Mouse (Mus musculus) CH12.LX (cell line): ENCODE data around the gene Pex1. TPM values are rescaled to one million over a fixed set of nuclear protein-coding genes. Genes with fewer than 3 reads are reported as not detected.
"Not testable (repeated sequence)": the region's sequence is repeated elsewhere in the genome, so short reads cannot be mapped to it uniquely, and the experiment has no call there.

Experiments
- DNase-seq: peaks from one replicate; pipeline ENCODE4 v3.0.0-alpha.2; 2013; ENCODE audit errors: extremely low read depth
- H3K27ac ChIP-seq: 2 replicates; pipeline ENCODE4 v1.5.1; 2012; ENCODE audit warnings: low read depth, mild to moderate bottlenecking, control low read depth, moderate library complexity; ENCODE audit not compliant: insufficient read depth
- H3K27me3 ChIP-seq: replicated peaks from 2 replicates; pipeline ENCODE3; 2012; ENCODE audit warnings: inconsistent platforms
- H3K36me3 ChIP-seq, 2 experiments: replicated peaks in 1 of 2; 2 replicates each; pipeline versions ENCODE3 to v1.6.1; 2012; ENCODE audit warnings: inconsistent platforms in 1 of 2, low read length in 1 of 2, mild to moderate bottlenecking in 1 of 2, mixed read lengths in 1 of 2, moderate library complexity in 1 of 2; ENCODE audit not compliant: control insufficient read depth in 1 of 2, insufficient read depth in 1 of 2
- H3K4me1 ChIP-seq, 2 experiments: 2 replicates each; pipeline ENCODE4 v1.6.1; 2012; ENCODE audit warnings: inconsistent platforms in 1 of 2, moderate library complexity in 1 of 2; ENCODE audit not compliant: insufficient read depth in 2 of 2, control insufficient read depth in 1 of 2
- H3K4me2 ChIP-seq: 2 replicates; pipeline ENCODE4 v1.6.1; 2012; ENCODE audit warnings: low read depth, mild to moderate bottlenecking, control low read depth; ENCODE audit not compliant: poor library complexity, insufficient read depth, severe bottlenecking
- H3K4me3 ChIP-seq, 3 experiments: fragments of 150-350 bp in 1 of 3; sonication (generic) in 1 of 3; replicated peaks in 1 of 3; 2 replicates each; pipeline versions ENCODE3 to v1.5.1; 2011 to 2012; ENCODE audit warnings: low read depth in 2 of 3, low read length in 2 of 3, mild to moderate bottlenecking in 2 of 3, moderate library complexity in 2 of 3, control low read depth in 1 of 3, improper control_type of control experiment in 1 of 3, inconsistent platforms in 1 of 3, mixed read lengths in 1 of 3; ENCODE audit not compliant: poor library complexity in 1 of 3
- H3K79me2 ChIP-seq: replicated peaks from 2 replicates; pipeline ENCODE4 v1.6.1; 2012; ENCODE audit warnings: mild to moderate bottlenecking, moderate library complexity; ENCODE audit not compliant: control insufficient read depth, poor library complexity, insufficient read depth, severe bottlenecking; ENCODE audit errors: extremely low read depth
- H3K9ac ChIP-seq: 2 replicates; pipeline ENCODE4 v1.6.1; 2012; ENCODE audit warnings: low read depth, mild to moderate bottlenecking, control low read depth, moderate library complexity; ENCODE audit not compliant: insufficient read depth
- H3K9me3 ChIP-seq: replicated peaks from 2 replicates; pipeline ENCODE3; 2012; ENCODE audit warnings: low read length, inconsistent platforms, mixed read lengths
- BHLHE40 ChIP-seq: IDR thresholded peaks from 2 replicates; pipeline ENCODE4 v1.6.1; 2011; ENCODE audit warnings: mild to moderate bottlenecking, low read depth, low read length, improper control_type of control experiment
- CHD1 ChIP-seq: IDR thresholded peaks from 2 replicates; pipeline ENCODE4 v1.6.1; 2012; ENCODE audit warnings: low read depth, low read length, improper control_type of control experiment, inconsistent platforms
- CHD2 ChIP-seq: IDR thresholded peaks from 2 replicates; pipeline ENCODE4 v1.6.1; 2011; ENCODE audit warnings: low read length, improper control_type of control experiment
- CTCF ChIP-seq, 2 experiments: IDR thresholded peaks in 1 of 2; conservative IDR thresholded peaks in 1 of 2; 2 replicates each; pipeline ENCODE4 v1.5.1; 2011 to 2012; ENCODE audit warnings: low read depth in 2 of 2, low read length in 2 of 2, improper control_type of control experiment in 1 of 2, inconsistent platforms in 1 of 2, mild to moderate bottlenecking in 1 of 2, moderate library complexity in 1 of 2
- E2F4 ChIP-seq: IDR thresholded peaks from 2 replicates; pipeline ENCODE4 v1.6.1; 2011; ENCODE audit warnings: low read depth, low read length, improper control_type of control experiment; ENCODE audit not compliant: insufficient replicate concordance
- EP300 ChIP-seq: IDR thresholded peaks from 2 replicates; pipeline ENCODE4 v1.6.1; 2011; ENCODE audit warnings: low read length, improper control_type of control experiment
- GABPA ChIP-seq: IDR thresholded peaks from 2 replicates; pipeline ENCODE4 v1.6.1; 2012; ENCODE audit warnings: low read depth, low read length, improper control_type of control experiment, inconsistent platforms; ENCODE audit not compliant: insufficient replicate concordance
- KAT2A ChIP-seq: IDR thresholded peaks from 2 replicates; pipeline ENCODE4 v1.6.1; 2012; ENCODE audit warnings: low read length, improper control_type of control experiment, inconsistent platforms; ENCODE audit not compliant: insufficient replicate concordance
- MAFK ChIP-seq: IDR thresholded peaks from 2 replicates; pipeline ENCODE4 v1.6.1; 2011; ENCODE audit warnings: low read length, improper control_type of control experiment; ENCODE audit not compliant: insufficient replicate concordance
- MEF2A ChIP-seq: IDR thresholded peaks from 2 replicates; pipeline ENCODE4 v1.6.1; 2014; ENCODE audit warnings: low read depth, mild to moderate bottlenecking, inconsistent platforms, low read length, improper control_type of control experiment, borderline replicate concordance
- MXI1 ChIP-seq: IDR thresholded peaks from 2 replicates; pipeline ENCODE4 v1.6.1; 2011; ENCODE audit warnings: mild to moderate bottlenecking, low read depth, low read length, improper control_type of control experiment
- MYC ChIP-seq: IDR thresholded peaks from 2 replicates; pipeline ENCODE4 v1.6.1; 2011; ENCODE audit warnings: low read depth, mild to moderate bottlenecking, improper control_type of control experiment, low read length
- NELFE ChIP-seq: IDR thresholded peaks from 2 replicates; pipeline ENCODE4 v1.6.1; 2011; ENCODE audit warnings: low read depth, low read length, improper control_type of control experiment
- PAX5 ChIP-seq: IDR thresholded peaks from 2 replicates; pipeline ENCODE4 v1.6.1; 2012; ENCODE audit warnings: low read length, inconsistent platforms, mixed read lengths
- POLR2A ChIP-seq: IDR thresholded peaks from 2 replicates; pipeline ENCODE4 v1.6.1; 2011; ENCODE audit warnings: low read depth, mild to moderate bottlenecking, improper control_type of control experiment, low read length
- SIN3A ChIP-seq: IDR thresholded peaks from 2 replicates; pipeline ENCODE4 v1.6.1; 2012; ENCODE audit warnings: low read length, improper control_type of control experiment, inconsistent platforms
- UBTF ChIP-seq: IDR thresholded peaks from 2 replicates; pipeline ENCODE4 v1.6.1; 2012; ENCODE audit warnings: low read depth, mild to moderate bottlenecking, inconsistent platforms, low read length, improper control_type of control experiment, moderate library complexity
- USF1 ChIP-seq: IDR thresholded peaks from 2 replicates; pipeline ENCODE4 v1.6.1; 2014; ENCODE audit warnings: low read depth, mild to moderate bottlenecking, inconsistent platforms, low read length, improper control_type of control experiment
- ZKSCAN1 ChIP-seq: IDR thresholded peaks from 2 replicates; pipeline ENCODE4 v1.6.1; 2012; ENCODE audit warnings: low read depth, inconsistent platforms, low read length, improper control_type of control experiment, borderline replicate concordance
- ZMIZ1 ChIP-seq: IDR thresholded peaks from 2 replicates; pipeline ENCODE4 v1.6.1; 2012; ENCODE audit warnings: low read depth, mild to moderate bottlenecking, inconsistent platforms, low read length, improper control_type of control experiment
- ZNF384 ChIP-seq: IDR thresholded peaks from 2 replicates; pipeline ENCODE4 v1.6.1; 2012; ENCODE audit warnings: low read depth, low read length, improper control_type of control experiment, inconsistent platforms
- dilution Hi-C: fragments of 300-500 bp; cut with MboI; formaldehyde crosslinking; loops from 2 replicates; pipeline ENCODE4 v1.14.3; 2020; ENCODE audit warnings: low sequenced_read_pairs; ENCODE audit not compliant: extremely low pct_unique_long_range_greater_than_20kb, extremely low pct_ligation_motif_present
- in situ Hi-C: fragments of 300-500 bp; cut with MboI; formaldehyde crosslinking; loops from 3 replicates; pipeline ENCODE4 v1.14.3; 2019; ENCODE audit warnings: low sequenced_read_pairs, low pct_ligation_motif_present, low pct_unique_long_range_greater_than_20kb, mixed read lengths
- polyA plus RNA-seq: library from polyadenylated mRNA; unstranded; fragments of >175 nt; gene quantifications from 2 replicates; pipeline ENCODE4 v1.2.1, GENCODE M21; 2012; ENCODE audit warnings: low read depth; ENCODE audit not compliant: insufficient read length
- total RNA-seq, 2 experiments: library from RNA; depleted of rRNA; stranded (reverse); fragments of 300-350 nt in 1 of 2; fragments of >200 nt in 1 of 2; gene quantifications; 2 replicates each; pipeline ENCODE4 v1.2.3; 2012 to 2014

Gene Pex1
- total and polyA plus RNA-seq, 3 experiments = 8.4 to 14.4 (median 11.2) TPM

DNA sequence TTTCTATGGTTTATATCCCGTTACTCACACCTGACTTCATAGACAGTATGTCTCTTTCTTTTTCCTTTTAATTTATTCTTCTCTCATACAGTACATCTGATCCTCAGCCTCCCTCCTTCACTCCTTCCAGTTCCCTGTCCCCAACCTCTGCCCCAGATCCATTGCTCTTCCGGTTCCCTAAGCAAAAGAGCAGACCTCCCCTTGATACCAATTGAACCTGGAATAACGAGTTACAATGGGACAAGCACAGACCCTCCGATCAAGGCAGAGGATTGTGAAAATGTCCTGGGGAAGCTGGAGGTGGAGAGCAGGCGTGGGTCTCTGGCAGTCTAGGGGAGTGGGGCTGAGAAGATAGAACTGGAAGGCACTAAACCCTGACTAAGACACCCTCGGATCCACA lies 55.0 kb downstream of the Pex1 start, which contains the start of gene Tmbim7:
Tmbim7 (plus strand) TSS at position 301 of the 400 bp plus-strand sequence.
- dilution Hi-C loops = no loop called here
- Histone ChIP-seq H3K27ac (no peak within 1 kb of the TSS), H3K9ac (no peak within 1 kb of the TSS)

DNA sequence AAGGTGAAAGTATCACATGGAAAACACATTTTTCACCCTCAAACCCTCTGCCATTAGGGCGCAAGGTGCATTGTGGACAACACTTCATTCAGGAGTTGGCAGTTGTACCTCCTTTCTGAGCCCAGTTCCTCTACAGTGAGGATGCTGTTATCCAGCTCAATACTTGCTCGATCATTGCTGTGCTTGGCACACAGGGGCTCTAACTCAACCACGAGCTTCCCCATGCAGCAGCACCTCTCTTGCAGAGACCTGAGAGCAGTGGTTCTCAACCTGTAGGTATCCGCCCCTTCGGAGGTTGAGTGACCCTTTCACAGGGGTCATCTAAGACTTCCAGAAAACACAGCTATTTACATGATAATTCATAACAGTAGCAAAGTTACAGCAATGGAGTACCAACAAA lies 55.8 kb downstream of the Pex1 start:
- H3K27me3 ChIP-seq = no peaks in the 10 kb centered on the region
- TF ChIP-seq BHLHE40 = no peak
- no peak for TF ChIP-seq KAT2A
- no peak for TF ChIP-seq E2F4
- no peak for TF ChIP-seq SIN3A
- TF ChIP-seq CHD1 = no peak
- TF ChIP-seq UBTF = no peak
- TF ChIP-seq PAX5 = no peak
- TF ChIP-seq MYC = no peak
- no peak for TF ChIP-seq MEF2A
- TF ChIP-seq USF1 = no peak
- TF ChIP-seq GABPA = no peak
- TF ChIP-seq CTCF (conservative IDR thresholded peaks at IDR 0.05 in 1 of 2, IDR thresholded peaks at IDR 0.05 in 1 of 2; ENCODE audit: low read depth in 2 of 2, low read length in 2 of 2) = no peak
- TF ChIP-seq NELFE = no peak
- TF ChIP-seq EP300 = no peak
- TF ChIP-seq ZNF384 = no peak
- no peak for TF ChIP-seq ZKSCAN1
- no peak overlapping the region for H3K9ac ChIP-seq
- H3K27ac ChIP-seq = no peak overlapping the region
- H3K36me3 ChIP-seq = no peaks in the 10 kb centered on the region
- H3K4me1 ChIP-seq = peaks cover 0 to 20% of the 10 kb centered on the region in 2 experiments; a peak in 2 of 4 replicates
- DNase-seq = no peak
- dilution Hi-C loops (no loop called here), in situ Hi-C loops (no loop called here)
- H3K9me3 ChIP-seq = no peaks in the 10 kb centered on the region
- no peak overlapping the region for H3K4me2 ChIP-seq
- no peak overlapping the region for H3K4me3 ChIP-seq
- H3K79me2 ChIP-seq = peaks cover 1% of the 10 kb centered on the region

More for the DNA sequence above, 55.0 kb downstream of the Pex1 start, which contains the start of gene Tmbim7:
- H3K4me1 ChIP-seq = peaks cover 0 to 27% of the 10 kb centered on the region in 2 experiments; a peak in 2 of 4 replicates
- no peak for TF ChIP-seq MEF2A
- no peak for TF ChIP-seq ZMIZ1
- TF ChIP-seq CHD2 = no peak
- no peak for TF ChIP-seq POLR2A
- no peak for TF ChIP-seq MXI1
- no peak for TF ChIP-seq ZNF384
- TF ChIP-seq SIN3A = no peak
- TF ChIP-seq MAFK = no peak
- no peak within 1 kb of the TSS for H3K4me3 ChIP-seq
- DNase-seq = no peak
- H3K4me2 ChIP-seq = no peak within 1 kb of the TSS
- H3K27me3 ChIP-seq = no peaks in the 10 kb centered on the region
- H3K79me2 ChIP-seq = peaks cover 3% of the 10 kb centered on the region
- H3K36me3 ChIP-seq = no peaks in the 10 kb centered on the region
- in situ Hi-C loops = no loop called here
- H3K9me3 ChIP-seq = no peaks in the 10 kb centered on the region

DNA sequence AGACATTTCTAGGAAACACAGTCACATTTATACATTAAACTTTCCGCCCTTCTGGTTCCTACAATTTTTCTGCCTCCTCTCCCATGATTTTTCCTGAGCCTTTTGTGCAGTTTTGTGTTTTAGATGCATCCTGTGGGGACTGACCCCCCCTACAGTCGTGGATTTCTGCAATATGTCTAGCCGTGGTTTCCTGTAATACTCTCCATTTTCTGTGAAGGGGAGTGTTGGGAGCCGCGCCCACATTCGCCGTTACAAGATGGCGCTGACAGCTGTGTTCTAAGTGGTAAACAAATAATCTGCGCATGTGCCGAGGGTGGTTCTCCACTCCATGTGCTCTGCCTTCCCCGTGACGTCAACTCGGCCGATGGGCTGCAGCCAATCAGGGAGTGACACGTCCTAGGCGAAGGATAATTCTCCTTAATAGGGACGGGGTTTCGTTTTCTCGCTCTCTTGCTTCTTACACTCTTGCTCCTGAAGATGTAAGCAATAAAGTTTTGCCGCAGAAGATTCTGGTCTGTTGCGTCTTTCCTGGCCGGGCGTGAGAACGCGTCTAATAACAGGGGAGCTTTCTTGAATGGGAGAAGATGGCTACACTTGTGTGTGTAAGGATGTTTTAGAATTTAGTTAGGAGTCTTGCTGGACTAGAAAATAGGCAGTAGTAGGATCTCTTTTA lies 57.2 kb downstream of the Pex1 start:
- H3K9ac ChIP-seq, H3K36me3 ChIP-seq, DNase-seq, H3K27me3 ChIP-seq, in situ Hi-C loops, H3K9me3 ChIP-seq, H3K4me3 ChIP-seq, H3K79me2 ChIP-seq, H3K27ac ChIP-seq, dilution Hi-C loops, H3K4me2 ChIP-seq: not testable (repeated sequence)
- peaks cover 0 to 20% of the 10 kb centered on the region in 2 experiments; a peak in 2 of 4 replicates for H3K4me1 ChIP-seq
